Mouse (Mus musculus): ENCODE data around the gene Zkscan1.
"Not testable (repeated sequence)": the region's sequence is repeated elsewhere in the genome, so short reads cannot be mapped to it uniquely, and the experiment has no call there.

The Zkscan1 gene

DNA sequence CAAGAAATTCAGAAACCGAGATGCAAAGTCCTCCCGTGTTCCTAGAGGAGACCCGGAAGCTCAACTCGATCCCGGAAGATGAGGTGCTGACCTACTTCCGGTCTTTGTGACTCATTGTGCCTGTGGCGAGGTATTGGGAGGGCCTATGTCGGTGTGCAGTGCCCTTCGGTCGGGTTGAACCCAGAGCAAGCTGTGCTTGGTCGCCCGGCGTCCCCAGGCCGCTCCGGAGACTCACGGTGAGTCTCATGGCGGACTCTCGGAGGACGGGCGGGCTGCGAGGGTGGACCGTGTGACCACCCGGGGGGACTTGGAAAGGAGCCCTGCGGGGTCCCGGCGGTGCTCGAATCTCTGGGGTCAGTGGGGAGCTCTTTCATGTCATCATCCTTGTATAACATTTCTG, at the start of gene Zkscan1:
Zkscan1 (plus strand) TSS at position 89 of the 400 bp plus-strand sequence.
- DNase-seq (ENCODE audit: low spot score) = peak; percentile 58

DNA sequence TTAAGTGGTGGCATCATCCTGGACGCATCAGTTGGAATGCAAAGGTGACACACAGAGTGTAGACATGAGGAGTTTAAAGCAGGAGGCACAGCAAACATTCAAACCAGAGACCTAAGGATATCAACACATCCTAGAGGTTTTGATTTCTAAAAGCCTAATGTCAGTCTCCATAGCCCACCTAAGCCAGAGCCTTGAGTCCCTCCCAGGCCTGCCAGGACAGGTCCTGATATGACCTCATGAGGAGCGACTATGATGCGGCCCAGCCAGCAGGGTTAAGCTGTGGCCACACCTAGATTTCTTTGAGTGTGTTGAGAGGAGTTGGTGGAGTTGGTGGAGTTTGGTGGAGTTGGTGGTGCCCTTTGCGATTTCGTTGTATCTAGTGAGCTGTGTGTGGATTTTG, 32.0 kb upstream of the Zkscan1 start, which contains the start of gene Smok3c:
Smok3c (plus strand) TSS at position 301 of the 400 bp plus-strand sequence.
- not testable (repeated sequence) for DNase-seq (ENCODE audit: low spot score)

DNA sequence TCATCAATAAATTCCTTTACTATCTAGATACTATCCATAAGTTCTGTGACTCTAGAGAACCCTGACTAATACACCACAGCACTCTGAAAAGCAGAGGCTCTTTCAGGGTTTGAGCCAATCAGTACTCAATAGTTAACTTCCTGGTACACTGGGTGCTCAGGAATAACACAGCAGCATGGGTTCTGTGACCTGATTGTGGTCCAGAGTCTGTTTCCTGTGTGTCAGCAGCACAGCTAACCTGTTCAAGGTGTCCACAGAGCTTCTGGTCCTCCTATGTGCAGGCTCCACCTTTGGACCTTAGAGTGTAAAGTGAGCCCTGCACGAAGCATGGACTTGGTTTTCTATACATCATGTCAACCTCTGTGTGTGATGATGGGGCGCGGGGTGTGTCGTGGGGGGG, 11.1 kb upstream of the Zkscan1 start:
- DNase-seq (ENCODE audit: low spot score) = no peak

DNA sequence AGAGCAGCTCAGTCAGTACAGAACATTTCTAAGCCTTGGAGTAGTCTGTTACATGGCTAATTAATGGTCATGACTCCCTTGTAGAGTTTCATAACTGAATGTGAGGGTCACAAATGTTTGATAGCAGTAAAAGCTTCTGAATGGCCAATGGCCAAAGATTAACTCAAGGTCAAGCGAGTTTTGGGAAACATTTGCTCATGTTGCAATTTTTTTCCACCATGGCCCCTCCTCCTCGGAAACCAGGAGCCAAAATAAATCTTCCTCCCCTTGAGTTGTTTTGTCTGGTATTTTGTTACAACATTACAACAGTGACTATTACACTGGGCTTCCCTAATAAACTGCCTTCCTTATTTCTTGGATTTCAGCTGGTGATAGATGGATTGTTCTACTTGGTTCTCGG, 9.2 kb upstream of the Zkscan1 start:
- no peak for DNase-seq (ENCODE audit: low spot score)

DNA sequence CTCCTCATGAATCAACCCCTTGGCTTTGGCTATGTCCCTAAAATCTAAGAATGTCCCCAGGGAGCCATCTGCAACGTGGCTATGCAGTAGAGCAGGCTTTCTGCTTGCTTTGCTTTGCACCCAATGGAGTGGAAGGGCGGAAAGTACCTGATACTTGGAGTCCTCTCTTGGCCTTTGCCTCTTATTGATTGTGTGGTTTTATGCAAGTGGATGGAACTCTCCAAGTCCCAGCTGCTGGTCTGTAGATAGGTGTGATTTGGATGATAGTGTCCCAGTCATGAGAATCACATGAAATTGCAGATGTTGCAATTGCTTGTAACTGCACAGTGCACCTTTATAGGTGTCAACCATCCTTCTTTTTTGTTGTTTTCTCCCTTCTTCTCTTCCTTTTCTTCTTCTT, 8.7 kb upstream of the Zkscan1 start:
- DNase-seq (ENCODE audit: low spot score) = no peak

DNA sequence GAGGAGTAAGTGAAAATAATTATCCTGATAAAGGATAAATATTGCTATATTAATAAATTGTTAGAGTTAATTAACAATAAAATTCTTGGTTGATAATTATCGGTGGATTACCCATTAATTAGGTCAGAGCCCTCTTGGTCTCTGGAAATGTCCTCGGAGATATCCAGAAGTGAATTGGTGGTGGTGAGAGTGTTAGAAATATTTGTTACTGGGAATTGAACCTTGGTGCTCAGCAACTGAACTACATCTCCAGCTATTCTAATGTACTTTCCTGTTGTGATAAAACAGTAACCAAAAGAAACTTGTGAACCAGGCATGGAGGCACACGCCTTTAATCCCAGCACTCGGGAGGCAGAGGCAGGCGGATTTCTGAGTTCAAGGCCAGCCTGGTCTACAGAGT, 4.4 kb upstream of the Zkscan1 start:
- DNase-seq (ENCODE audit: low spot score) = no peak

DNA sequence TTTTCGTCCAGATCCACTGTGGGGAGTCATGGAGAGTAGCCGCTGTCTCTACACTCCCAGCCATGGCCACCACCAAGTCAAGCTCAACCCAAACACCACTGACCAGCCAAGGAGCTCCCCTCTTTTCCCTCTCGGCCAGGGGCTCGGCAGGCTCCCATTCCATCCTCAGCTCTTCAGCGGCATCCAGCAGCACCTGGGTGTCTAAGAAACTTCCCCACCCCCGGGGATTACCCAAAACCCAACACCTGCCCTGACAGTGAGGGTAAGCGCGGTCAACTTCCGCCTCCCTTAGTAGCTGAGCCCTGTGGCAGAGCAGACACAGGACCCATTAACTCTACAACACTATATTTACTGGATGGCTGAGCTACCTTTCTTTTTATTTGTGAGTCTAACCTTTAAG, 3.4 kb upstream of the Zkscan1 start:
- no peak for DNase-seq (ENCODE audit: low spot score)

DNA sequence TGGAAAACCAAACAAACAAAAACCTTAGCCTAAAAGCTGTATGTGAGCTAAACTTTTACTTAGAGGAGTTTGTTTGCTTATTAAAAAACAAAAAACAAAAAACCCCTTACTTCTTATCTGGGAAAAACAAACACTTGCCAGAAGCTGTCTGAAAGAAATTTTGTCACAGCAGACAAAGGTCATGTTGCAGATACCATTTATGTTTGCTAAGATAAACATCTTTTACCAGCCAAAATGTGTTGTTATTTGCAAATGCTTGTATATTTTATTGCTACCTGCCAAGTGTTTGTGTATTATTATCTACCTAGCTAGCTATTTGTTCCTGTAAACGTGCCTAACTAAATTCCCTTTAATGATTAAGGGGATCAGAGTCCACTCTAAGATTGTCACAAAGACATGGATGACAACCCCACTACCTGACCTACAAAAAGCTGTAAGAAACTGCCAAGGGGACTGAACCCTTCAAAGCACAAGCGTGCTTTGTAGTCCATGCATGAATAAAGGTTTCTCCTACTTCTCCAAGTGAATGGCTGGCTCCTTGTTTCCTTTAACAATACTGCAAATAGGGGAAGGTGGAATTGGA, 1.5 kb upstream of the Zkscan1 start:
- no peak for DNase-seq (ENCODE audit: low spot score)

DNA sequence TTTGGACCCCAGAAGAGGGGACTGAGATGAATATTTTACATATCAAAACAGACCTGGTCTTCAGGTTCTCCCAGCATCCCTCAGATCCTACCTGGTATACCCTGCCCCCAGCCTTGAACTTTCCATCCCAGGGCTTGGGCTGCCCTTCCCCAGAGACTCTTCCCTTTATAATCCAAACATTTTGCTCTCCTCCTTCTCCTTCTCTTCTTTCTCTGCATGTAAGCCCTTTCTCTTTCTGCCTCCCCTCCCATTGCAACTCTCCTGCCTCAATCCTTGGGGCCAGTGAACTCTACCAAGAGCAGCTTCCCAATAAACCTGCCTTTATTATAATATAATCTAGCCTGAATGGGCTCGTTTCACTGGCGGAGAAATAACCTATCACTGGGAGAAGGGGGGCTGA, 948 bp upstream of the Zkscan1 start:
- no peak for DNase-seq (ENCODE audit: low spot score)

DNA sequence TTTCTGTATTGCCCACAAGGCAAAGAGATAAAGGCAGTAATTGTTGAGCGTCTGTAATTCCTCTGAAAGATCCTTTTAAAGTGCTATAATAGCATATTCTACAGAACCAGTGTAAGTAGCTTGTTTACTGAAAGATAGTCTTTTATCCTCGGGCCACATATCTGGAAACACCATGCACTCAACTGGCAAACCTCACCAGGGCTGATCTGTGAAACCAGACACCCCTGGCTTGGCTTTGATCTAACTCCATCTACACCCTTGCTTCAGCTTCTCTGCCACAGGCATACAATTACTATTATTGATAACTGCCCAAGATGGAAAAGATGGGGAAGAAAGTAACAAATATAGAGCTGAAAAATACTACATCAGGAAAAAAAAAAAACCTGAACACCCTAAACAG, 377 bp upstream of the Zkscan1 start:
- no peak for DNase-seq (ENCODE audit: low spot score)

DNA sequence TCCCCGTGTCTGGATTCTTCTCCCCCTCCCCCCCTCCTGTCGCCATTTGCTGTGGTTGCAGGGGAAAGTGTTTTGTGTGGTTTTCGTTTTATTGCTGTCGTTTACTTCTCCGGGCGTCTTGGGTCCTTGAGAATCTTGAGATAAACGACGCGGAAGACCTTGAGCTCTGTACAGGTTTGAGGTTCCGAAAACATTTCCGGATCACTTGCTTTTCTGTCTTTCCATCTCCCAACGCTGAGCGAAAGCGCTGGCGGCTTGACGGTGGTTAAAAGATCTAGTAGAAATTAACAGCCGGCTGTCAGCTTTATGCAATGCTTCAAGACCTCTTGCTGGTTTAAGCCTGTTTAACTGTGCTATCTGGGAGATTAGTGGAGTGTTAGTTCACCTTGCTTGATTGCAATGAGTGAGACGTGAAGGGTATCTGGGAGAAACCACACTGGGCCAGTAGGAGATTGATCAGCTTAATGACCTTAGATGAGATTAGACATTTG, 582 bp downstream of the Zkscan1 start:
- no peak for DNase-seq (ENCODE audit: low spot score)

DNA sequence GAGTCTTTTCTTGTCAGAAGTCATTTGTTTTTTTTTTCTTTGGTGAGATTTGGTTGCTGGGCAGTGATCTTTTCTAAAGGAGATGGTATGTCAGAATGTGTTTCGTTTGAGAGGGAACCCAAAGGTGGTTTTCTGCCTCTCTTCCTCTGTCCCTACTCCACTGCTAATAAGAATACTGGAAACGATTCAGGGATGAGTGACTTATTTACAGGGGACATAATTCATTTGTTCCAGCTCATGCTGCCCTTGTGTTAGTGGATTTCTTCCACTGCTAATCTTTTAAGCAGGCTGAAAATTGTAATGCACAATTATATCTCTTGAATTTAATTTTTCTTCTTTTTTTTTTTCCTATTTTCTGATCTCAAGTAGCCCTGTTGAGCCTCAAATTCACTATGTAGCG, 2.0 kb downstream of the Zkscan1 start:
- DNase-seq (ENCODE audit: low spot score) = no peak

DNA sequence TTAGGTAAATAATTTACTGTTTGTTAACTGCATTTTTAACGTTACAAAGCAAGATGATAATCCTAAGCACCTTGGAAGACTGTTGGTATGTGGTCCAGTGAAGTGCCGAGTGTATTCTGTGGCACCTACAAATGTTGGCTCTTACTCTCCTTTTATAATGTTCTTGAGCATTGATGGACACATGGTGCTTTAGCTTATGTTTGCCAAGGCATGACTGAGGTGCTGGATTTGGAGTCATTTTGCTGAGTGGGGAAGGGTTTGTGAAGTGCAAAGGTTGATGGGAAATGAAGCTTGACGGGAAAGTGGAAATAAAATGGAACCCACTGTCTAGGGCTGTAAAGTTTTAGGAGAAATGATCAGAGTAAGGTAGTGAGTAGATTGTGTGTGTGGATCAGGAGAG, 3.5 kb downstream of the Zkscan1 start:
- no peak for DNase-seq (ENCODE audit: low spot score)

DNA sequence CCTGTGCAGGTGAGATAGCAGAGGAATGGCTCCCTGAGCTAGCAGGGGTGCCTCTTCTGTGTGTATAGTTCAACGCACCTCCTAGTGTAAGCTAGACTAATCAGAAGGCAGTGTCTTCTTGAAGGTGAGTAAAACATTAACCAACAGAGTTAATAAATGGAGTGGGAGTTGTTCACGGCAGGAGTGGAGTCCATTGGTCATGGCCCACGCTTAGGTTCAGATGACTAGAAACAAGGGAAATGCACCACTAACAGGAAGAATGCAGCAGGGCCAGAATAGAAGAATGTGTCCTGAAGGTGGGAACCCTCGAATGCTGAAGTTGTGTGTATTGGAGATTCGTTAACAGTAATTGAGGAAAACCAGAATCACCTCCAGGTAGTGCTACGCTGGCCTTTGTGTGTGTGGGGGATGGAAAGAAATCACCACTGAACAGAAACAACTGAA, 4.2 kb downstream of the Zkscan1 start:
- no peak for DNase-seq (ENCODE audit: low spot score)

DNA sequence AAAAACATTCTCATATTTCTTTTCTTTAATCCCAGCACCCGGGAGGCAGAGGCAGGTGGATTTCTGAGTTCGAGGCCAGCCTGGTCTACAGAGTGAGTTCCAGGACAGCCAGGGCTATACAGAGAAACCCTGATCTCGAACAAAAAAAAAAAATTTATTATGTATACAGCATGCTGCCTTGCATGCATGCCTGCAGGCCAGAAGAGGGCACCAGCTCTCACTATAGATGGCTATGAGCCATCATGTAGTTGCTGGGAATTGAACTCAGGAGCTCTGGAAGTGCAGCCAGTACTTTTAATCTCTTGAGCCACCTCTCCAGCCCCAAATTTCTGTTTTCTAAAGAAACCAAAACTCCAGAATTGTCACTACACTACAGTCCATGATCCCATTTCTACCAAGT, 5.4 kb downstream of the Zkscan1 start:
- DNase-seq (ENCODE audit: low spot score) = no peak

DNA sequence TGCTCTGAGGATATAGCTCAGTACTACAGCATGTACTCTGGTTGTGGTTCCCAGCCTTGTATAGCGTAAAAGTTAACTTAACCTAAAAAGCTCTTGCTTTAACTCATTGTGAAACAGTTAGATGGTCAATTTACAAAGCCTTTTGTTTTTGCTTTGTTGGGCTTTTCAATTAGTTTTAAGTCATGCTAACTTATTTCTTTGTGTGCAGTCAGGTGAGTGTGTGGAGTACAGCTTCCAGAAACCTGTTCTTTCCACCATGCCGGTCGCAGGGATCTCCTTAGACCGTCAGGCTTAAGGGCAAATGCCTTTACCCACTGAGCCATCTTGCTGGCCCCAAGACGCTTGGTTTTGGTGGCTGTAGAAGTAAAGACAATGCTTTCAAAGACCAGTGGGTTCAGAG, 5.9 kb downstream of the Zkscan1 start:
- no peak for DNase-seq (ENCODE audit: low spot score)

DNA sequence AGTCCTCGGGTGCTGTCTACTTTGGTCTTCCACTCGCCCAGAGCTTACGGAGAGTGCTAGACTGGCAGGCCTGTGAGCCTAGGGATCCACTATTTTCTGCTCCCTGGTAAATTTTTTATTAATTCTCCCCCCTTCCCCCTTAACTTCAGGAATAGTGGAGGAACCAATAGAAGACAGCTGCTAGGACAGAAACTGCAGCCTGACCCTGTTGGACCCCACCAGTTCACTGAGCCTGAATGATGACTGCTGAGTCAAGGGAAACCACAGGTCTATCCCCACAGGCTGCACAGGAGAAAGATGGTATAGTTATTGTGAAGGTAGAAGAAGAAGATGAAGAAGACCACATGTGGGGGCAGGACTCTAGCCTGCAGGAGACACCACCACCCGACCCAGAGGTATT, 7.9 kb downstream of the Zkscan1 start:
- DNase-seq (ENCODE audit: low spot score) = no peak

DNA sequence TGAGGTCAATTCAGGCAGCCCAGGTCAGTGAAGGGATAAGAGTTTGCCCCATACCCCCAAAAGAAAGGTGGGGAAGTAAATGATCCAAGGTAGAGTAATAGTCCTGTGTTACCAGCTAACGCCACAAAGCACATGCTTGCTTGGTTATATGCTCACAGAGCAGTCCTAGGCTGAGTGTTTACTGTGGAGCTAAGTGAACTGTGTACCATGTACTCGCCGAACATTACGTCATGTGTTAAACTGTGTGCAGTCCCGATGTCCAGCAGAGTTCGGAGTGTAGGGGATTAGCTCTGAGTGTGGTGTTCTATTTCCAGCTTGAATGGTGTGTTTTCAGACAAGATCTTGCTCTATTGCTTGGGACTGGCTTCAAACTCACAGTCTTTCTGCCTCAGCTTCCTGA, 9.6 kb downstream of the Zkscan1 start:
- DNase-seq (ENCODE audit: low spot score) = no peak

DNA sequence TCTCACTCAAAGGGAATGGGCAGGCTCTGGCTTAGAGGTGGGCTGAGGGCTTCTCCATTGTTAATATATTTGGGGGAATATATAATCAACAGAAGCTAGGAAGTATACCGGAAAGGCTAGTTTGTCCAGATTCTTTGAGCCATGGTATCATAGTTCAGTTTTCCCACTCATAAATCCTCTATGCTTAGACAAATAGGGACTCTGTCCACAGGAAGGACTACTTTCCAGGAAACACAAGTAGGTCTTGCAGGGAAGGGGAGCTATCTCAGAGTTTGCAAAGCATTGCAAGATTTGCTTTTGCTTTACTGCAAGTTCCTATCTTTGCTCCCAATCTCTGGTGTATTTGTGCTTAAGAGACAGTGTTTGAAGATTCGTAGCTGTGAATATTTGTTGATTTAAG, 20.1 kb downstream of the Zkscan1 start:
- DNase-seq (ENCODE audit: low spot score) = no peak

DNA sequence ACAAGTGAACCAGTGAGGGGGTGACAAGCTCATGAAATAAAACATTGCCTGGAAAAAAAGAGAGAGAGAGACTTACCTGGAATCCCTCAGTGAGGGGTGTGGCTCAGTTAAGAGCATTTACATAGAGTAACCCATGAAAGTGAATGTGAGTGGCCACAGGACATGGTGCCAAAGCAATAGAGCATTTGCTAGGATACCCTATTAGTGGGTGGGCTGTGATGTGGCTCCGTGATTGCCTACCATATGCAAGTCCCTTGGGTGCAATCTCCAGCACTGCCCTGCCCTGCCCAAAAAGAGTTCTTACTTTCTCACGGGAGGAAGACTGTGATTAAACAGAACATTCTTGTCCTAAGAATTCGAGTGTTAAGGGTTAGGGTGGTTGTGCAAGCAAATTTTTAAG, 22.2 kb downstream of the Zkscan1 start:
- no peak for DNase-seq (ENCODE audit: low spot score)

DNA sequence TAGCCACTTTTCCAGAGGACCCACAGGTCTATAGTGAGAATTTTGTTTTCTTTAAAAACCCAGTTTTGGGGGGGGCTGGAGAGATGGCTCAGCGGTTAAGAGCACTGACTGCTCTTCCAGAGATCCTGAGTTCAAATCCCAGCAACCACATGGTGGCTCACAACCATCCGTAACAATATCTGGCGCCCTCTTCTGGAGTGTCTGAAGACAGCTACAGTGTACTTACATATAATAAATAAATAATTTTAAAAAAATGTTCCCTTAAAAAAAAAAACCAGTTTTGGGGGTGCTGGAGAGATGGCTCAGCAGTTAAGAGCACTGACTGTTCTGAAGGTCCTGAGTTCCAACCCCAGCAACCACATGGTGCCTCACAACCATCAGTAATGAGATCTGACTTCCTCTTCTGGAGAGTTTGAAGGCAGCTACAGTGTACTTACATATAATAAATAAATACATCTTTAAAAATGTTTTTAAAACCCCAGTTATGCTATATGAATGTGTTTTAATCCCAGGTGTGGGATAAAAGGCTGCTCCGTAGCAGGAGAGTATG, 25.0 kb downstream of the Zkscan1 start:
- DNase-seq (ENCODE audit: low spot score) = not testable (repeated sequence)

DNA sequence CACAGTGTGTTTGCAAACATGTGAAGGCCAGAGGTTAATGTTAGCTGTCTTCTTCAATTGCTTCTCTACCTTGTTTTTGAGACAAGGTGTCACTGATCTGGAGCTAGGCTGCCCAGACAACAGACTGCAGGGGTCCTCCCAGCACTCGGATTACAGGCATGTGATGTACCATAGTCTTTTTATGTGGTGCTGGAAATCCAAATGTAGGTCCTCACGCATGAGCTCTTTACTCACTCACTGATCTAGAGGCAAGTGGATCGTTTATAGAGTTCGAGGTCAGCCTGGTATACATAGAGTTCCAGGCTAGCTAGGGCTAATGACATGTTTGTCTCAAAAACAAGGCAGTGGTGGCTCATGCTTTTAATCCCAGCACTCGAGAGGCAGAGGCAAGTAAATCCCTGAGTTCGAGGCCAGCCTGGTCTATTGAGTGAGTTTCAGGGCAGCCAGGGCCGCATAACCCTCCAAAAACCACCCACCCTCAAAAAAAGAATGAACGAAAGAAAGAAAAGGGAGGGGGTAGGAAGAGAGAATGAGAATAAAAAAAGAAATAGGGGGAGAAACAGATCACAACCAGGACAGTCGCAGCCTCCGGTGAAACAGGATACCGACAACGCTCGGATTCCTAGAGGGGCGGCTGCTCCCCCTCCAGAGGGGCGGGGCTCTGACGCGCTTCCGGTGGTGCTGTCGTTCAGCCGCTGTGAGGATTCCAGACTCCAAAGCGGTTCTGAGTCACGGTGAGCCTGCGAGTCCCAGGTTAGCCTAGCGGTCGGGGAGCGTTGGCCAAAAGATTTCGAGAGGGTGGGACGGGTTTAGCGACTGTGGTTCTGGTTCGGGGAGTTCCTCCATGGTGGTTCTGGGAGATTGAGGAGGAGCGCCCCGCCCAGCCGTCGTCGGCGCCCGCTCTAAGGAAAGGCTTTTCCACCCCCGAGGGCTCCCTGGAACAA, 31.6 kb downstream of the Zkscan1 start, which contains the start of gene Zscan21:
Zscan21 (plus strand) TSS at position 649 of the 944 bp plus-strand sequence.
- DNase-seq (ENCODE audit: low spot score) = peak; percentile 87
